Mouse (Mus musculus): ENCODE data around the gene Atp5g2.
A peak's percentile ranks its signal among the peaks of the same experiment; 100 is the strongest.
"Not testable (repeated sequence)": the region's sequence is repeated elsewhere in the genome, so short reads cannot be mapped to it uniquely, and the experiment has no call there.

Atp5g2 gene

GRCm38 (mm10) chr15:102669571-102669970, 2.6 kb downstream of the Atp5g2 start:
- no peak for DNase-seq (ENCODE audit: low spot score in 2 of 2)

GRCm38 (mm10) chr15:102665494-102665893, 6.7 kb downstream of the Atp5g2 start:
- DNase-seq (ENCODE audit: low spot score in 2 of 2) = peak in 1 of 2 experiments; percentile 64

- no peak for DNase-seq (ENCODE audit: low spot score in 2 of 2)
These were observed 8.3 kb downstream of the Atp5g2 start for GRCm38 (mm10) chr15:102663825-102664224.

GRCm38 (mm10) chr15:102662601-102663000, 9.6 kb downstream of the Atp5g2 start:
- not testable (repeated sequence) for DNase-seq (ENCODE audit: low spot score in 2 of 2)

- DNase-seq (ENCODE audit: low spot score in 2 of 2) = peak; percentile 36 to 42
These were observed 14.2 kb downstream of the Atp5g2 start for GRCm38 (mm10) chr15:102657926-102658381.

DNA sequence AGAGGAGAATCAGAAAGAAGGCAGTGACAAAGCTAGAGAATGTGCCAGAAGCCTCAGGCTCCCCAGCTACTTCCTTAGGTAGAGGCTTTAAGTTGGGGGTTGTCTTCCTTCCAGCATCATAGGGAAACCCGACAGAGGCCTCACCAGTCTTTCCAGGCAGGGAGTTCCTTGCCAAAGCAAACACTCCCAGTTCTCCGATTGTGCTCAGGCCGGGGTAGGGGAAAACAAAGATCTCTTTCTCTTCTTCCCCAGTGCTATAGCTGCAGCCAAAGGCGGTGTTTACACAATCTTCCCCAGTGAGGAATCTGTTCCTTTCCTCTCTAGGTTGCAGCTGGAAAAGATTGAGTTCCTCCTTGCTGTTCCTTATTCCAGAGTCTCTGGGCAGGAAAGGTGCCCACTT, 15.5 kb downstream of the Atp5g2 start:
- DNase-seq (ENCODE audit: low spot score in 2 of 2) = peak; percentile 44 to 47

DNA sequence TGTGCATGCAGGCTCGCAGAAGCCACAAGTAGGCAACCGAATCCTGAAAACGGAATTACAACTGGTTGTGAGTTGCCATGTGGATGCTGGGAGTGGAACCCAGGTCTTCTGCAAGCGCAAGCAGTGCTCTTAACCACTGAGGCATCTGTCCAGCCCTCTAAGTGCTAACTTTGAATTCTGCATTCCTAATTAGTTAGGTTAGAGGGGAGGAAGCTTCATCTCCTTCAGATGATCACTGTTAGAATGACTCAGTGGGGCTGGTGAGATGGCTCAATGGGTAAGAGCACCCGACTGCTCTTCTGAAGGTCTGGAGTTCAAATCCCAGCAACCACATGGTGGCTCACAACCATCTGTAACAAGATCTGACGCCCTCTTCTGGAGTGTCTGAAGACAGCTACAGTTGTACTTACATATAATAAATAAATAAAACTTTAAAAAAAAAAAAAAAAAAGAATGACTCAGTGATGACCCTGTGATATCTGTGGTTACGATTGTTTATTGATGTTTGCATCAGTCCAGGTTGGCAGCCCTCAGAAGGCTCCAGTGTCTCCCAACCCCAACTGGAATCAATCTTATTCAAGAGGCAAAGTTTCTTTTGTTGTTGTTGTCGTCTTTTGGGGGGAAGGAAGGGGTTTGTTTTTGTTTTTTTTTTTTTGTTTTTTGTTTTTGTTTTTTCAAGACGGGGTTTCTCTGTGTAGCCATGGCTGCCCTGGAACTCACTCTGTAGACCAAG, 20.1 kb downstream of the Atp5g2 start:
- DNase-seq (ENCODE audit: low spot score in 2 of 2) = not testable (repeated sequence)

DNA sequence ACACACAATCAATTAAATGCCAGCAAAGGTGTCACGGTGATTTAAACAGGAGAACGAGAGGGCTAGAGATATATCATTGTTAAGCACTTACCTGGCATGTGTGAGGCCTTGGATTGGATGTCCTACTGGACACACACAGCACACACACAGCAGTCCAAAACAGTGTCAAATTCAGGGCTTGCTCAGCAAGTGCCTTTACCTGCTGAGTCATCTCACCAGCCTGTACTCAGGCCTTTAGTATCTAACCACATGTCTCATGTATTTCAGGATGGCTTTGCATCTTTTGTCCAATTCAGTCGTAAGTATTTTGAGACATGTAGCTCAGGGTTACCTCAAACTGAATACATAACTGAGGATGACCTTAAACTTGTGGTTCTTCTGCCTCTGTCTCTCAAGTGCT, 21.0 kb downstream of the Atp5g2 start:
- no peak for DNase-seq (ENCODE audit: low spot score in 2 of 2)

DNA sequence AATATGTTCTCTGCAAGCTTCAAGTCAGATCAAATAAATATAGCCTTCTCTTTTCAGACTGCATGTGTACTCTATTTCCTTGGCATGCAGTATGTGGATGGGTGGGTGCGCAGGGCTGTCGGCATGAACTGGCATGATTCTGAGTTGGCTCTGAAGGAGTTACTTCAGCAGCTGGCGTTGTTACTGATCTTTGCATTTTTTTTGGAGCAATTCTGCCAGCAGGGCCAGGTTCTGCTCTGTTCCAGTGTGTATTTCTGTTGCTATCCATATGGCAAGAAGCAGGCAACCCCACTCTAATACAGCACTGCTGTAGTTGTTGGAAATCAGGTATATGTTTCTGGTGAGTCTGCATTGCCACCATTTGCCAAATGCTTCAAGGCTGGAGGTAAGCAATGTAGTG, 36.3 kb downstream of the Atp5g2 start:
- peak; percentile 73 to 89 for DNase-seq (ENCODE audit: low spot score in 2 of 2)

DNA sequence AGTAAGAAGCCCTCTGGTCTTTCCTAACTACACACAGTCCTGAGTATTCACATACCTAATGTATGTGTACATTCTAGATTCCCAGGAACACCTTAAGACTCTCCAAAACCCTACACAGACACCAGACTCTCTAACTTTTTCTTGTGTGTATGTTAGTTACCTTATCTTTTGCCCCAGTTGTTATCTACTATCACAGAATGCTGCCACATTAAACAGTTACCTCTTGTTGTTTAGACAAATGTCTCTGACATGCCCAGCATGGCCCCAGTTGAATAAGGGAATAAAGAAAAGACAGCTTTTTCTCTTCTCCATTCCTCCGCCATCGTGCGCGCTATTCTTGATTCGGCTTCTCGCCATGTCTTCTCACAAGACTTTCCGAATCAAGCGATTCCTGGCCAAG, 37.5 kb downstream of the Atp5g2 start:
- DNase-seq (ENCODE audit: low spot score in 2 of 2) = no peak

DNA sequence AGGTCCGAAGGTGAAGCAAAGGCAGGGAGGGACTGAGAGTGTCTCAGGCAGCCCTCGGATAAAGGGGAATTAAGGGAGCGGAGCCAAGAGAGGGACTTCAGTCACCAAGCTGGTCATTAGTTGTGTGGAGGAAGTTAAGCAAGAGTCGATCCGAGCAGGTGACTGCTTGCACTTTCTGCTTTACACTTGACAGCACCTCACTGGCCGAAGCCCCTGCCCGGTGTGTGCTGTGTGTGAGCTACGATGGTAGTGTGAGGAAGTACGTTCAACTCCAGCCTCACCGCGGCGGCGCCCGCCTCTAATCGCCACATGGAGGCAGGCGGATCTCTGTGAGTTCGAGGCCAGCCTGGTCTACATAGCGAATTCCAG, 46.5 kb downstream of the Atp5g2 start:
- peak in 1 of 2 experiments; percentile 59 for DNase-seq (ENCODE audit: low spot score in 2 of 2)

GRCm38 (mm10) chr15:102624970-102625686, 47.0 kb downstream of the Atp5g2 start, which contains the start of the genes Gm28047 and Atf7:
TSS of gene Gm28047 (minus strand) at chr15:102625067.
TSS of gene Atf7 (minus strand) at chr15:102625464.
- DNase-seq (ENCODE audit: low spot score in 2 of 2) = peak; percentile 99 to 100

GRCm38 (mm10) chr15:102624291-102624969, 47.7 kb downstream of the Atp5g2 start:
- peak; percentile 32 to 40 for DNase-seq (ENCODE audit: low spot score in 2 of 2)

DNA sequence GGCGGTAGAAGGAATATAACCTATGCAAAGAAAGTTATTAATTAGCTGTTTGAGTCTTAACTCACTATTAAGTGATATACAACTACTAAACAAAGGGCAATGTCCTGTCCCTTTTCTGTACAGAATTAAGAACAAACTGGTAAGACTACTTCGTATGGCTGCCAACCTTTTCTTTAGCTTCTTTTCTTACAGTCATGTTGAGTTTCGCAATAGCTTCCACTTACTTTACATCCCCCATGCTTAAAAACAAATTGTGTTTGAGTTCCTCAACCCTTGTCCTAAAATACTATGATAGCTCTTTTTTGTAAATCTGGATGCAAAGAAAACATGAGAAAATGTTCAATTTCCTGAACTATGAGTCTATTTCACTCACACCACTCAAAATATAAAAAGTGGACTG, 49.0 kb downstream of the Atp5g2 start:
- no peak for DNase-seq (ENCODE audit: low spot score in 2 of 2)

GRCm38 (mm10) chr15:102622536-102622935, 49.6 kb downstream of the Atp5g2 start:
- no peak for DNase-seq (ENCODE audit: low spot score in 2 of 2)

- DNase-seq (ENCODE audit: low spot score in 2 of 2) = no peak
These were observed 51.4 kb downstream of the Atp5g2 start for GRCm38 (mm10) chr15:102620765-102621164.

DNA sequence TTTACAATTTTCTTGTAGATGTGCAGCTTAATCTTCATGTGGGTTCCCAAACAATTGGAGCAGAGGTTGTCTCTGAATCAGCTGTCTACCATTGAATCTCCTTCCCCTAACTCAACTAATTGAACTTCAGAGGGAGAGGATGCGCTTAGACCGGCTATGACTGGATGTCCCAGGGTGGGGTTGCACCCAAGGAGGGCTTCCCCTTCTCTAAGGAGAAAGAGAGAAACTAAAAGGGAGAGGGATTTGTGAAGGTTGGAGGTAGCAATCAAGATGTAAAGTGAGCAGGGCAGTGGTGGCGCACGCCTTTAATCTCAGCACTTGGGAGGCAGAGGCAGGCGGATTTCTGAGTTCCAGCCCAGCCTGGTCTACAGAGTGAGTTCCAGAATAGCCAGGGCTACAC, 52.7 kb downstream of the Atp5g2 start:
- no peak for DNase-seq (ENCODE audit: low spot score in 2 of 2)

GRCm38 (mm10) chr15:102617654-102618053, 54.5 kb downstream of the Atp5g2 start:
- DNase-seq (ENCODE audit: low spot score in 2 of 2) = no peak

- no peak for DNase-seq (ENCODE audit: low spot score in 2 of 2)
These were observed 56.0 kb downstream of the Atp5g2 start for GRCm38 (mm10) chr15:102616174-102616573.

DNA sequence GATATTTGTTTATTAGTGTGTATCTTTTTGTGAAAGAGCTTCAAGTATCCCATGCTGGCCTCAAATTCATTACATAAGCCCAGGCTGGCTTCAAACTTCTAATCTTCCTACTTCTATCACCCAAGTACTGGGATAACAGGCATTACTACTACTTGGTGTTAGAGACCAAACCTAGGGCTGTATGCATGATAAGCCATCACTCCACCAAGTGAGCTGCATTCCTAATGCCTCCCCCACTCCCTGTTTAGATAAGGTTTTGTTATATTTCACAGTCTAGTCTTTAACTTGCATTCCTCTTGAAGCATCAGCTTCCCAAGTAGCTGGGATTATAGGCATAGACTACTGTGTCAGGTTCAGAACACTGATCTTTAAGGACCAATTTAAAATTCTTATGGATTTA, 57.9 kb downstream of the Atp5g2 start:
- DNase-seq (ENCODE audit: low spot score in 2 of 2) = no peak

DNA sequence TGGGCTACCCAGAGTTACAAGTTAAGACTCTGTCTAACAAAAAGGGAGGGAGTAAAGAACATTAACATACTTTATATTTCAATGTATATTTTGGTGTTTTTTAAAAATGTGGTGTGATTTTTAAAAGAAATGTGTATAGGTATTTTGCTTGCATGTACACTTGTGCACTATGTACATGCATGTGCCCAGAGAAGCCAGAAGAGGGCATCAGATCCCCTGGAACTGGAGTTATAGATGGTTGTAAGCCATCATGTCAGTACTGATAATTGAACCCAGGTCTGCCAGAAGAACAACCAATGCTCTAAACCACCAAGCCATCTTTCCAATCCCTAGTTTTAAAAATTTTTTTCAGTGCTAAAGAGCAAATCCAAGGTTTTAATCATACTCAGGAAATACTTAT, 59.2 kb downstream of the Atp5g2 start:
- DNase-seq (ENCODE audit: low spot score in 2 of 2) = no peak

All from right cerebral cortex, postnatal 10 days (tissue).